Mouse (Mus musculus): Measurements from ENCODE around the gene Zfp667. TPM values are rescaled to one million over a fixed set of nuclear protein-coding genes. Genes with fewer than 3 reads are reported as not detected.
A peak's percentile ranks its signal among the peaks of the same experiment; 100 is the strongest.
"Not testable (repeated sequence)": the region's sequence is repeated elsewhere in the genome, so short reads cannot be mapped to it uniquely, and the experiment has no call there.

Gene Zfp667
- polyA plus RNA-seq (2017; shearing (Covaris generic)): 1 to 10 TPM; 4.1 to 4.6 TPM

GRCm38 (mm10) chr7:6285842-6286705 is at the start of gene Zfp667:
Zfp667 (plus strand) TSS chr7:6286579.
- peak; percentile 62 for ATAC-seq

GRCm38 (mm10) chr7:6239787-6240186 is 46.6 kb upstream of the Zfp667 start:
- ATAC-seq: no peak

- ATAC-seq: peak; percentile 66
These were observed 45.4 kb upstream of the Zfp667 start for GRCm38 (mm10) chr7:6240841-6241425.

GRCm38 (mm10) chr7:6244361-6245292 is 41.8 kb upstream of the Zfp667 start:
- no peak for ATAC-seq

GRCm38 (mm10) chr7:6252410-6252809 is 34.0 kb upstream of the Zfp667 start, which contains the start of gene Epp13:
Epp13 (plus strand) TSS chr7:6252710.
- ATAC-seq: no peak

GRCm38 (mm10) chr7:6254451-6254850 is 31.9 kb upstream of the Zfp667 start:
- no peak for ATAC-seq

- no peak for ATAC-seq
These were observed 29.0 kb upstream of the Zfp667 start for GRCm38 (mm10) chr7:6257386-6257785.

GRCm38 (mm10) chr7:6258232-6259220 is 27.9 kb upstream of the Zfp667 start:
- no peak for ATAC-seq

GRCm38 (mm10) chr7:6260004-6260403 is 26.4 kb upstream of the Zfp667 start:
- ATAC-seq: not testable (repeated sequence)

- ATAC-seq: no peak
These were observed 24.3 kb upstream of the Zfp667 start for GRCm38 (mm10) chr7:6262120-6262519.

GRCm38 (mm10) chr7:6262984-6263383 is 23.4 kb upstream of the Zfp667 start:
- no peak for ATAC-seq

- ATAC-seq: peak; percentile 61
These were observed 20.7 kb upstream of the Zfp667 start for GRCm38 (mm10) chr7:6265695-6266094.

- no peak for ATAC-seq
These were observed 8.5 kb upstream of the Zfp667 start for GRCm38 (mm10) chr7:6277906-6278305.

GRCm38 (mm10) chr7:6282749-6283148 is 3.6 kb upstream of the Zfp667 start:
- ATAC-seq: peak; percentile 50

- ATAC-seq: peak; percentile 64
These were observed 2.8 kb upstream of the Zfp667 start for GRCm38 (mm10) chr7:6283451-6284075.

- ATAC-seq: no peak
These were observed 1.9 kb upstream of the Zfp667 start for GRCm38 (mm10) chr7:6284442-6285012.

- ATAC-seq: no peak
These were observed 1.0 kb upstream of the Zfp667 start for GRCm38 (mm10) chr7:6285366-6285765.

GRCm38 (mm10) chr7:6286921-6287531 is 647 bp downstream of the Zfp667 start:
- no peak for ATAC-seq

GRCm38 (mm10) chr7:6291121-6291520 is 4.7 kb downstream of the Zfp667 start:
- not testable (repeated sequence) for ATAC-seq

GRCm38 (mm10) chr7:6300796-6301195 is 14.4 kb downstream of the Zfp667 start:
- ATAC-seq: not testable (repeated sequence)
